Mouse (Mus musculus) lung, embryonic 16.5 days (tissue): ENCODE measurements around the gene Socs3. TPM values are rescaled to one million over a fixed set of nuclear protein-coding genes. Genes with fewer than 3 reads are reported as not detected.
A peak's percentile ranks its signal among the peaks of the same experiment; 100 is the strongest.

Experiments
- ATAC-seq: fragments of 200-750 bp; cut with Nextera tagmentation; 2 replicates; pipeline ENCODE4 v1.8.0; 2017; ENCODE audit warnings: low read depth, mild to moderate bottlenecking, moderate library complexity
- H3K27ac ChIP-seq: fragments of 300-500 bp; sonication (generic); 2 replicates; pipeline ENCODE4 v1.5.1; 2014; ENCODE audit warnings: mild to moderate bottlenecking, control low read depth, low read length
- H3K27me3 ChIP-seq: fragments of 300-500 bp; sonication (generic); 2 replicates; pipeline ENCODE4 v1.6.1; 2014; ENCODE audit warnings: low read depth, low read length, mixed read lengths; ENCODE audit not compliant: control insufficient read depth, insufficient read depth
- H3K36me3 ChIP-seq: fragments of 300-500 bp; sonication (generic); 2 replicates; pipeline ENCODE4 v1.6.1; 2014; ENCODE audit warnings: low read length; ENCODE audit not compliant: control insufficient read depth, insufficient read depth
- H3K4me1 ChIP-seq: fragments of 300-500 bp; sonication (generic); replicated peaks from 2 replicates; pipeline ENCODE4 v1.6.1; 2014; ENCODE audit warnings: low read length, mixed read lengths; ENCODE audit not compliant: control insufficient read depth, insufficient read depth
- H3K4me2 ChIP-seq: fragments of 300-500 bp; sonication (generic); 2 replicates; pipeline ENCODE4 v1.6.1; 2014; ENCODE audit warnings: low read depth, low read length, control low read depth
- H3K4me3 ChIP-seq: fragments of 300-500 bp; sonication (generic); 2 replicates; pipeline ENCODE4 v1.5.1; 2014; ENCODE audit warnings: mild to moderate bottlenecking, low read length, control low read depth
- H3K9ac ChIP-seq: fragments of 300-500 bp; sonication (generic); 2 replicates; pipeline ENCODE4 v1.6.1; 2014; ENCODE audit warnings: low read length, control low read depth
- H3K9me3 ChIP-seq: fragments of 300-500 bp; sonication (generic); 2 replicates; pipeline ENCODE4 v1.6.1; 2016; ENCODE audit warnings: low read length; ENCODE audit not compliant: control insufficient read depth
- WGBS: fragments of 180-500 bp; shearing (Covaris S2); extraction: QIAGEN DNeasy Blood & Tissue Kit; methylation state at CpG from one replicate; pipeline ENCODE4 v1.1.7; 2014; 5-methylcytosine and 5-hydroxymethylcytosine counted together
- polyA plus RNA-seq: library from polyadenylated mRNA; unstranded; fragments of >200 nt; fragmentation: Nextera tagmentation; extraction: Ambion mirVana; gene quantifications from 2 replicates; pipeline ENCODE4 v1.2.1, GENCODE M21; 2015

Socs3 gene
- polyA plus RNA-seq, 1 experiment from 2014 or later, result 12.5 TPM

GRCm38 (mm10) chr11:117951391-117951790, 18.5 kb downstream of the Socs3 start:
- Histone ChIP-seq H3K36me3 (no peaks in the 10 kb centered on the region), H3K27me3 (no peaks in the 10 kb centered on the region), H3K4me3 (no peak overlapping the region), H3K9me3 (no peaks in the 10 kb centered on the region), H3K4me2 (no peak overlapping the region), H3K9ac (no peak overlapping the region), H3K4me1 (peaks cover 31% of the 10 kb centered on the region), H3K27ac (no peak overlapping the region)
- 76% methylated on average over 6 of the region's 6 CpGs for WGBS
- ATAC-seq, result no peak

- H3K9ac ChIP-seq, result peak overlapping the region; percentile 68
- no peaks in the 10 kb centered on the region for H3K9me3 ChIP-seq
- peak overlapping the region; percentile 67 for H3K27ac ChIP-seq
- H3K4me2 ChIP-seq, result peak overlapping the region; percentile 86
- H3K4me1 ChIP-seq, result peaks cover 19% of the 10 kb centered on the region
- peak; percentile 92 for ATAC-seq
- 2% methylated on average over 47 of the region's 49 CpGs for WGBS
- H3K27me3 ChIP-seq, result no peaks in the 10 kb centered on the region
- no peaks in the 10 kb centered on the region for H3K36me3 ChIP-seq
- H3K4me3 ChIP-seq, result peak overlapping the region; percentile 45
Measured at GRCm38 (mm10) chr11:117949392-117950091, 20.3 kb downstream of the Socs3 start.

- no peak overlapping the region for H3K9ac ChIP-seq
- 67% methylated on average over 10 of the region's 10 CpGs for WGBS
- H3K9me3 ChIP-seq, result no peaks in the 10 kb centered on the region
- H3K27ac ChIP-seq, result no peak overlapping the region
- H3K27me3 ChIP-seq, result no peaks in the 10 kb centered on the region
- H3K4me1 ChIP-seq, result peaks cover 15% of the 10 kb centered on the region
- no peak for ATAC-seq
- H3K4me3 ChIP-seq, result no peak overlapping the region
- H3K36me3 ChIP-seq, result no peaks in the 10 kb centered on the region
- H3K4me2 ChIP-seq, result no peak overlapping the region
Measured at GRCm38 (mm10) chr11:117946996-117947419, 22.8 kb downstream of the Socs3 start.

GRCm38 (mm10) chr11:117946195-117946979, 23.5 kb downstream of the Socs3 start:
- Histone ChIP-seq H3K9ac (no peak overlapping the region), H3K4me2 (no peak overlapping the region), H3K36me3 (no peaks in the 10 kb centered on the region), H3K27ac (no peak overlapping the region), H3K4me3 (no peak overlapping the region), H3K9me3 (no peaks in the 10 kb centered on the region), H3K27me3 (no peaks in the 10 kb centered on the region), H3K4me1 (peaks cover 14% of the 10 kb centered on the region)
- no peak for ATAC-seq
- WGBS, result 74% methylated on average over 11 of the region's 11 CpGs

- Histone ChIP-seq H3K27me3 (no peaks in the 10 kb centered on the region), H3K36me3 (no peaks in the 10 kb centered on the region), H3K4me1 (peaks cover 21% of the 10 kb centered on the region), H3K9me3 (no peaks in the 10 kb centered on the region), H3K4me3 (no peak overlapping the region), H3K9ac (no peak overlapping the region), H3K4me2 (no peak overlapping the region), H3K27ac (no peak overlapping the region)
- 47% methylated on average over 4 of the region's 4 CpGs for WGBS
- ATAC-seq, result no peak
Measured at GRCm38 (mm10) chr11:117941848-117942247, 28.0 kb downstream of the Socs3 start.

GRCm38 (mm10) chr11:117941325-117941834, 28.5 kb downstream of the Socs3 start:
- H3K36me3 ChIP-seq, result no peaks in the 10 kb centered on the region
- no peaks in the 10 kb centered on the region for H3K9me3 ChIP-seq
- no peak overlapping the region for H3K9ac ChIP-seq
- H3K4me1 ChIP-seq, result peaks cover 25% of the 10 kb centered on the region
- WGBS, result 89% methylated on average over 8 of the region's 8 CpGs
- ATAC-seq, result no peak
- no peak overlapping the region for H3K27ac ChIP-seq
- no peak overlapping the region for H3K4me3 ChIP-seq
- no peaks in the 10 kb centered on the region for H3K27me3 ChIP-seq
- H3K4me2 ChIP-seq, result no peak overlapping the region

- ATAC-seq, result no peak
- Histone ChIP-seq H3K27ac (no peak overlapping the region), H3K4me2 (no peak overlapping the region), H3K27me3 (no peaks in the 10 kb centered on the region), H3K36me3 (no peaks in the 10 kb centered on the region), H3K4me1 (peaks cover 30% of the 10 kb centered on the region), H3K9ac (no peak overlapping the region), H3K4me3 (no peak overlapping the region), H3K9me3 (no peaks in the 10 kb centered on the region)
- WGBS, result 88% methylated on average over 6 of the region's 6 CpGs
Measured at GRCm38 (mm10) chr11:117940881-117941280, 29.0 kb downstream of the Socs3 start.

- Histone ChIP-seq H3K27me3 (no peaks in the 10 kb centered on the region), H3K4me1 (peaks cover 39% of the 10 kb centered on the region), H3K27ac (peak overlapping the region; percentile 79), H3K36me3 (no peaks in the 10 kb centered on the region), H3K4me2 (0 out of 2 replicates have a peak overlapping the region, but pooled peaks have one; percentile 7), H3K9ac (peak overlapping the region; percentile 36; the same call in 1 of the 2 replicates), H3K4me3 (no peak overlapping the region), H3K9me3 (no peaks in the 10 kb centered on the region)
- WGBS, result 3% methylated on average over 7 of the region's 7 CpGs
- ATAC-seq, result peak; percentile 88
Measured at GRCm38 (mm10) chr11:117939741-117940285, 30.0 kb downstream of the Socs3 start.
